Mouse (Mus musculus): Measurements from ENCODE around the gene Eif5.
"Not testable (repeated sequence)": the region's sequence is repeated elsewhere in the genome, so short reads cannot be mapped to it uniquely, and the experiment has no call there.

The Eif5 gene

GRCm38 (mm10) chr12:111537796-111538291, at the start of gene Eif5:
Gene Eif5 (plus strand): TSS chr12:111538016.
- DNase-seq (ENCODE audit: low read depth, low spot score), result peak; percentile 99

DNA sequence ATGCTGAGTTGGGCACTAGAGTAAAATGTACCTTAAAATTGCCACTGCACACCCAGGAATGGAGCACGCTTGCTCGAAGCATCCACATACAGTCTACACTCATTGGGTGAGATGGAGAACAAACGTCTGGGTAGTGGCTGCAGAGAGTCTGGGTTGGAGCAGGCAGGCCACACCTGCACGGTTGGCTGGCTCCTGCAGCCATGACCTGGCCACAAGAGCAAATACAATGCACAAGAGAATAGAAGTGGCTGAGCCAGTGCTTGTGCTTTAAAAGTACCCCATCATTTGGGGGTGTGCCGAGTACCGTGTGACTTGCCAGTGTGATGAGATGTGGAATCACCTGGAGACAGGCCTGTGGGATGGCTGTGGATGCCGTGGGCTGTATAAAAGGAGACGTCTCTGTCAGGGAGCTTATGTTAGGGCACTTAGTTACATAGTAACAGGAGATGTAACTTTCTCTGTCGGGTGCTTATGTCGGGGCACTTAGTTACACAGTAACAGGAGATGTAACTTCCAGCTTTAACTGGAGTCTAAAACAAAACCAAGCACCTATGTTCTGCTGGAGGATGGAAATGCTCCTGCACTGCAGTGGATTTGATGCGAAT, 48.5 kb upstream of the Eif5 start:
- DNase-seq (ENCODE audit: low read depth, low spot score), result no peak

- no peak for DNase-seq (ENCODE audit: low read depth, low spot score)
These were observed 42.9 kb upstream of the Eif5 start for GRCm38 (mm10) chr12:111494931-111495330.

DNA sequence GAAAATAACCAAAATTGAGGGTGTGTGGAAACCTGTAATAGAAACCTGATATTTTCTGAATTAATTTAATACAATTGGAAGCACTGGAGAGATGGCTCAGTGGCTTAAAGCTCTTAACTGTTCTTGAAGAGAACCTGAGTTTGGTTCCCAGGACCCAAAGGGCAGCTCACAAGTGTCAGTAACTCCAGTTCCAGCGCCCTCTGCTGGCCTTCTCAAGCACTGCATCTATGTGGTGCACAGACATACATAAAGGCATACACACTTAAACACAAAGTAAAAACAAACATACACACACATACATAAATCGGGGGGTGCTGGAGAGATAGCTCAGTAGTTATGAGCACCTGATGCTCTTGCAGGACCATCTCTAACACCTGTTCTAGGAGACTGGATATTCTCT, 40.7 kb upstream of the Eif5 start:
- peak; percentile 27 for DNase-seq (ENCODE audit: low read depth, low spot score)

- DNase-seq (ENCODE audit: low read depth, low spot score), result no peak
These were observed 38.2 kb upstream of the Eif5 start for GRCm38 (mm10) chr12:111499617-111500016.

DNA sequence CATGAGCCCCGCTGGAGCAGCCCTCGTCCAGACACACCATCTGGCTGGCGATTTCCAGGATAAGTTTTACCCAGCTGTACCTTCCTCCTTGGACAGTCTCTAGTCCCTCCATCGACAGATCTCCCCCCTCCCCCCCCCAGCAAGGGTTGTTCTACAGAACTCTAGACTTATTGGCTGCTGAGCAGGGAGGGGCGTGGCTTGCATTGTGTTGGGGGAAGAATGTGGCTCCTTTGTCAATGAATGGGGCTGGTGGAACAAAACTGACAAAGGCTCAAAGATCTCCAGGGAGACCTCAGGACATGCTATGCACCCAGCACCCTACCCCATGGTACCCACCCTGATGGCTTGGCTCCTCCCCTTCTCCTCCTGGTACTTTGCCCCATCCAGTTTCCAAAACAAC, 37.1 kb upstream of the Eif5 start:
- no peak for DNase-seq (ENCODE audit: low read depth, low spot score)

DNA sequence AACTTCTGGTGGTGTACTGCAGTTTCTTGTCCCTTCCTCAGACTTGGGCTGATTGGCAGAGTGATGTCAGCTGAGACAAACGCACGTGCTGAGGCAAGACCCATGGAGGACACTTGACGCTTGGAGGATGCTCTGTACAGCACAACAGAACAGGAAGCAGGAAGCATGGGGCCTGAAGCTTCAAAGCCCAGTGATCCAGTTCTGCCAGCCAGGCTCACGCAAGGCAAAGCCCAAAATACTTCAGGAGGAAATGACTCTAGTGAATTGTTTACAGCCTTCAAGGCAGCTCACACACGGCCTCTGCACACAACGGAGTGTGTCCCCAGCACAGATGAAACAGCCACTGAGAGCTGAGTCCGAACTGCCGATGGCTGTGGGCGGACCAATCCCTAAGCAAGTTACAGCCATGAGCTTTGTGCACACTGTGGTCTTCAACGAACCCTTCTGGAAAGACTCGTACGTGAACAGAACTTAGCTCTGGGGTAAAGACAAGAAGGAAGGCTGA, 34.7 kb upstream of the Eif5 start:
- no peak for DNase-seq (ENCODE audit: low read depth, low spot score)

DNA sequence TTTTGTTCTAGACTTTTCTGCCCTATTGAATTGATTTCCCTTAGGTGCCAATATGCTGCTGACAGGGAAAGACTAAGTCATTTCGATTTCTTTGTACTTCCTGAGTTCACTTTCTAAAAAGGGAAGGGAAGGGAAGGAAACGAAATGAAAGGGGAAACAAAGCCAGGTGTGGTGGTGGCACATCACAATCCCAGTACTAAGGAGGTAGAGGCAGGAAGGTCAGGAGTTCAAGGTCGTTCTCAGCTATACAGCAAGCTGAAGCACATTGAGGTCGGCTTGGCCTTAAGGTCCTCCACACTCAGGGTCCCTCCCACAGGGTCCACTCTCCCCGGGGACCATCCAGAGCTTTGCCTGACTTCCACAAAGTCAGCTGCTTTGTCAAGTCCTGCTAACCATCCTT, 34.2 kb upstream of the Eif5 start:
- DNase-seq (ENCODE audit: low read depth, low spot score), result no peak

DNA sequence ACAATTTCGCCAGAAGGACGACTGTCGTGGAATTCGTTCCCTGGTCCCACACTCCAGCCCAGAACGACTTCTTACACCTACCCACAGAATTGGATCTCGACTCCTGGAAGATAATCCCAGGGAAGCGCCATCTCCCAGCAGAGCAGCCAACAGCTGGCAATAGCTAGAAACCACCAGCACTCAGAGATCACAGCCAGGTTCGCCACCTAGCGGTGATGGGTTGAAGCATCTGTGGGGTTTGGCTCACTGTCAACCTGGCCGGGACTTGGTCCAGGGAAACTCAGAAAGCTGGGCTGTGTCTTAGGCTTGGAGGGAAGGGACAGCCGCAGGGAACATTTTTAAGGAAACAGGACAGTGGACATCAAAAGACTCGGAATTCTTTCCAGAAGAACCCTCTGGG, 32.9 kb upstream of the Eif5 start:
- peak; percentile 94 for DNase-seq (ENCODE audit: low read depth, low spot score)

- no peak for DNase-seq (ENCODE audit: low read depth, low spot score)
These were observed 30.8 kb upstream of the Eif5 start for GRCm38 (mm10) chr12:111507001-111507400.

DNA sequence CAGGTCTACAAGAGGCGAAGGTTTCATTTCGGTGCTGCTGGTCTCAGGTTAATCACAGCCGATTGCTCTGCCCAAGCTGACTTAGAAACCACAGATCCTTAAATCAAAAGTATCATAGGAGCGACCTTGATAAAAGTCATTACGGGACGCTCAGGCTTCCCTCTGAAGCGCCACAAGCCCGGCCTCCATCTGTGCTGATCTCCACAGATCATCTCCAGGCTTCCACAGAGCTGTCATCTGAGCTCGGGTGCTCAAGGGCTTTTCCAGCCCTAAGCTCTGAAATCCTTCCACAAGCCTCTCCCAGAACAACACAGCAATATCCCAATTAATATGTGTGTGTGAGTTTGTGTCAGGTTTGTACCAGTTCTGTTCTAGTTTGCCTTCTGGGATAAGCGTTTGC, 29.9 kb upstream of the Eif5 start:
- no peak for DNase-seq (ENCODE audit: low read depth, low spot score)

DNA sequence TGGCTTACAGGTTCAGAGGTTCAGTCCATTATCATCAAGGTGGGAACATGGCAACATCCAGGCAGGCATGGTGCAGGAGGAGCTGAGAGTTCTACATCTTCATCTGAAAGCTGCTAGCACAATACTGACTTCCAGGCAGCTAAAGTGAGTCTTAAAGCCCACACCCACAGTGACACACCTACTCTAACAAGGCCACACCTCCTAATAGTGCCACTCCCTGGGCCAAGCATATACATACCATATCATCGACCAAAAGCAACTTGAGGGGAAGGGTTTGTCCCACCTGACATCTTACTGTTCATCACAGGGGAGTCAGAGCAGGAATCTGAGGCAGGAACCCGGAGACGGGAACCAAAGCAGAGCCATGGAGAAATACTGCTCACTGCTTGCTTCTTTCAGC, 29.4 kb upstream of the Eif5 start:
- DNase-seq (ENCODE audit: low read depth, low spot score), result not testable (repeated sequence)

DNA sequence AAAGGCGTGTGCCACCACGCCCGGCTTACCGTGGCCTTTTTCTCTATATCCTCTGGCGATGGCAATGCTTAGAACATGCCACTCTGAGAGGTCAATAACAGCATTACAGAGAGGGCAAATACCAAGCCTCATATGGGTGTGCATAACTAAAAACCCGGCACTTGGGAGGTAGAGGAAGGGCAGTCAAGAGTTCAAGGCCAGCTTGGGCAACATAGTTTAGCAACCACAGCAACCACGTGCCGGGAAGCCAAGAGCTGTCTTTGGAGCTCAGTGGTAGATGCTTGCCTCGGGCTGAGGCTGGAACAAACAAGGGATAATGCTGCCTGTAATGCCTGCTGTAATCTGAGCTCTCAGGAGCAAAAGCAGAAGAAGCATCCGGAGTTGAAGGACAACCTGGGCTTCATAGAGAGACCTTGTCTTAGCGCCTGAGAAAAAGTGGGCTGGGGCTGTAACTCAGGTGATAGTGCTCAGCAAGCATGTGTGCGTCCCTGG, 25.2 kb upstream of the Eif5 start:
- DNase-seq (ENCODE audit: low read depth, low spot score), result no peak

GRCm38 (mm10) chr12:111513673-111514072, 24.1 kb upstream of the Eif5 start:
- no peak for DNase-seq (ENCODE audit: low read depth, low spot score)

- DNase-seq (ENCODE audit: low read depth, low spot score), result no peak
These were observed 23.5 kb upstream of the Eif5 start for GRCm38 (mm10) chr12:111514231-111514792.

GRCm38 (mm10) chr12:111514874-111515649, 22.8 kb upstream of the Eif5 start:
- DNase-seq (ENCODE audit: low read depth, low spot score), result no peak

DNA sequence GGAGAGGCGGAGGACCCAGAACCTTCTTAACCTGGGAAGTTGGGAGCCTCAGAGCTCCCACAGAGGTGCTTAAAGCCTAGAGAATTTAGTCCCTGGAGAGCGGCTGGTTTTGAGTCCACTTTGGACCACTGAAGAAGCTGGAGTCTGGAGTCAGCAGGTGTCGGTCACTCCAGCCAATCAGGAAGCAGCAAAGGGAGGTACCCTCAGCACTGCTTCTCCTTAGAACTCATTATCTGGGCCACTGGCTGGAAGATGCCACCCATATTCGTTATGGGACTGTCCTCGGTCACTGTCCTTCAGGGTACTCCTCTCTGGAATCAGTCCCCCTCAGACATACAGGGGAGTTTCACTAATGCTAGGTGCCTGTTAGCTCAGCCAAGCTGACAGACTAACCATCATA, 21.9 kb upstream of the Eif5 start:
- DNase-seq (ENCODE audit: low read depth, low spot score), result no peak

DNA sequence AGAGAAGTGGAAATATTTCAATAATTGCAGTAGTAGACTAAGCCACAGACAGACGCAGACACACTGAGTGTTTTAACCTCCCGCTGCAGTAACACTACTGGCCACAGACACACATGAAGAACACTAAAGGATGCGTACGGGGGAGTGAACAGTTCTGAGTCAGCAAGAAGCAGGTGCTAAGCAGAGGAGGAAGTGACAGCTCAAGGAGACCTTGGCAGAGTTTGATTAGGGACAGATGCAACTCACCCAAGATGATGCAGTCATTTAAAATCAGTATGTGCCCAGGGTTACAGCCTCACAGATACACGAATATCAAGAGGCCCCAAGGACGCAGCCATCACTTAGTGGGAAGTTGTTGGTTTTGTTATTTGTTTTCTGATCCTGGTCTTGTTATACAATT, 21.0 kb upstream of the Eif5 start:
- peak; percentile 12 for DNase-seq (ENCODE audit: low read depth, low spot score)

DNA sequence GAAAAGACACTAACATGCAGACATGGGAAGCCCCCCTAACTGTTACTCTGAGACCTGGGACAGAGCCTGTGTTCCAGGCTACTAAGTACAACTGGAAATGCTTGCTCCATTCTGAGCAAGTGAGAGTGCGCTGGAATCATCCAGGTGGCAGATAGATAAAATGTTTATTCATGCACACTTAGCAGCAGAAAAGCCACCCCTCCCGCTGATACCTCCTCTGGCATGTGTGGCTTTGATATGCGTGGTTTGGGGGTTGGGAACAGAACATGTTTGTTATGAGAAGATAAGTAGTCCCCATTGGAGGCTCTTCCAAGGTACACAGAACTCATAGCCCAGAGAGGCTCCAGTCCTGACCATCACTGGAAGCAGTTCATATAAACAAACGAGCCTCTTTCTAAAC, 19.9 kb upstream of the Eif5 start:
- DNase-seq (ENCODE audit: low read depth, low spot score), result no peak

DNA sequence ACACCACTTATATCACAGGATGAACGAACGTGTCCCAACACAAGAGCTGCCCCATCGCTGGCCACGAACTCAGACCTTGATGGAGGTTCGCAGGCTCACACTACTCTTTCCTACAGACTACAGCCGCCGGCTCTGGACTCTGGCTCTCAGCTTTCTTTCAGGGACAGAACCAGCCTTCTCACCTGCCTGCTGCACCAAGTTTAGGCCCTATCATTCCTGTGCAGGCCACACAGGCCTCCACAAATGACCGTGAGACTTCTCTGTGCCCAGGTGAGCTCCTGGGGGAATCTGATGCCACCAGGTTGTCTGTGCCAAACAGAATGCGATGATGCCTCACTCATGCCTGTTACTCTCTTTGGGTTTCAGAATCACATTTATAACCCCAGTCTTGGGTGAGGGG, 19.4 kb upstream of the Eif5 start:
- no peak for DNase-seq (ENCODE audit: low read depth, low spot score)

DNA sequence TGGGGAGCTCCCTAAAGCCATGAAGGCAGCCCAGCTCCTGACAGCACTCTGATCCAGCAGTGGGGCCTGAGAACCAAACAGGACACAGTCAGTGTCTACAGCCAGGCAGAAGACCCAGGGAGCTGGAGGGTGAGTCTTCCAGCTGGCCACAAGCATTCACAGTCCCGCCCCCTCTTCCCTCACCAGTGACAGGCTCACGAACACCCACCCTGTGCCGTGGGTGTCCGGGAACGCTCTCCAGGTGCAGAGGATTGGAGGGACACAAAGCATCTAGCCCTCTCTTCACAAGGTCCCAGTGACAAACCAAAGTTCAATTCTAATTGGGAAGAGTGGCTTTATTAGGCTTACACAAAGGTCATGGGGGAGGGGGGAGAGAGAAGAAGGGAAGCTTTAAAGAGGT, 18.0 kb upstream of the Eif5 start:
- no peak for DNase-seq (ENCODE audit: low read depth, low spot score)

GRCm38 (mm10) chr12:111520994-111521393, 16.8 kb upstream of the Eif5 start:
- DNase-seq (ENCODE audit: low read depth, low spot score), result no peak

DNA sequence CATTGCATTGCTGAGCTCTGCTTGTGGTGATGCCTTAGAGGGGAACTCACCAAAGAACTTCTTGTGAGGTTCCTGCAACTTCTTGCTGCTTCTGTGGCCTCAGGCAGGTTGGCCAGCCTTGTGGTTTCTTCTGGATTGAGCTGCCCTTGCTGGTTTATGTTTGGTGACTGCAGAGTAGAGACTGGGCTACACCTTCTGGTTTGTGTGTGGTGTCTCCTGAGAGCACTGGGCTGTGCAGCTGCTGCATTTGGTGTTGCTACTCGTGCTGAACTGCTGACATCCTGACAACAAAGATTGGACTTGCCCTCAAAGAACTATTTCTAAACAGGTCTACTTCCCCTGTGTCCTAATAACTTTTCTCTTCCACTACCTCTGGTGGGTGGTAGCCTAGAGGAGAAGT, 13.3 kb upstream of the Eif5 start:
- DNase-seq (ENCODE audit: low read depth, low spot score), result no peak

Measured in 3T3-L1 (cell line).